Mouse (Mus musculus) monocyte, adult 5-6 weeks (primary cell): ENCODE measurements around the gene Efs. TPM values are rescaled to one million over a fixed set of nuclear protein-coding genes. Genes with fewer than 3 reads are reported as not detected.
"Not testable (repeated sequence)": the region's sequence is repeated elsewhere in the genome, so short reads cannot be mapped to it uniquely, and the experiment has no call there.

Source experiments
- ATAC-seq: fragments of 153-309, 156-312 bp; replicated peaks from 2 replicates; pipeline ENCODE4 v1.8.0; 2017; ENCODE audit warnings: mild to moderate bottlenecking; ENCODE audit not compliant: low TSS enrichment, insufficient number of reproducible peaks, severe bottlenecking, poor library complexity, low FRiP score
- total RNA-seq: library from RNA; stranded (forward); fragments of 200-1000, 200-491, 200-594 nt; gene quantifications from 3 replicates; pipeline ENCODE4 v1.2.3, GENCODE M21; 2017

The Efs gene
- total RNA-seq, 1 experiment from 2014 or later: not detected

- ATAC-seq: no peak
Observed at GRCm38 (mm10) chr14:54953664-54954206, 27.8 kb upstream of the Efs start.

- no peak for ATAC-seq
Observed at GRCm38 (mm10) chr14:54951587-54951986, 25.7 kb upstream of the Efs start.

DNA sequence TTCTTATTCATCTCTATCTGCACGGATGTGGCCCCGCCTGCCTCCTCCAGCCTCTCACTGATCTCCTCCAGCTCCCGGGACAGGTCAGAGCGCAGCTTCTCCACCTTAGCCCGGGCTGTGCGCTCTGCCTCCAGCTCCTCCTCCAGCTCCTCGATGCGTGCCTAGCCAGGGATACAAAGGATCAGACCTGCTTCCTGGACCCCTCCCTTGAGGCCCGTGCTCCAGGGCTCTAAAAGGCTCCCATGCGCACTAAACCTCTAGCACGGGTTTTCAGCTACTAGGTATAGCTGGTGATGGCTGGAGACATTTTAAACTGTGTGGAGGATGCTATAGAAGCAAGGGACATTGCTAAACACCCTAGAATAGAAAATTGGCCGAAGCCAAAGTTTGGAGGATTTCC is 24.6 kb upstream of the Efs start:
- ATAC-seq: no peak

DNA sequence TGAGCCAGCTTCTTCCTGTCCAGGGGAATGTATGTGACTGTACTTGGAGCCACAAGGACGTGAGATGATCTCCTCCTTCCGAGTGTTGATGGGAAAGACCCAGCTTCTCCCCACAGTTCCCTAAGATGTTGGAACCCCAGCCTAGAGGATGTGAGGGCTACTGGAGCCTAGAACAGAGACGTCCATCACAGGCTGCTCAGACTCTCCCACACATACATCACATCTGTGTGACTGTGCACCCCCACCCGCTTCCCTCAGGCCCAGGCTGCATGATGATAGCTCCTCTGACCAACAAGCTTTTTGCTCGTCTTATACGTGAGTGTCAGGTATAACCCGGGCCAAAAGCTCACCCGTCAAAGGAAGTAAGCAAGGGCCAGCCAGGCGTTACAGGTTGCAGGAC is 22.9 kb upstream of the Efs start:
- no peak for ATAC-seq

- not testable (repeated sequence) for ATAC-seq
Observed at GRCm38 (mm10) chr14:54947008-54947407, 21.1 kb upstream of the Efs start.

- no peak for ATAC-seq
Observed at GRCm38 (mm10) chr14:54945975-54946704, 20.2 kb upstream of the Efs start.

DNA sequence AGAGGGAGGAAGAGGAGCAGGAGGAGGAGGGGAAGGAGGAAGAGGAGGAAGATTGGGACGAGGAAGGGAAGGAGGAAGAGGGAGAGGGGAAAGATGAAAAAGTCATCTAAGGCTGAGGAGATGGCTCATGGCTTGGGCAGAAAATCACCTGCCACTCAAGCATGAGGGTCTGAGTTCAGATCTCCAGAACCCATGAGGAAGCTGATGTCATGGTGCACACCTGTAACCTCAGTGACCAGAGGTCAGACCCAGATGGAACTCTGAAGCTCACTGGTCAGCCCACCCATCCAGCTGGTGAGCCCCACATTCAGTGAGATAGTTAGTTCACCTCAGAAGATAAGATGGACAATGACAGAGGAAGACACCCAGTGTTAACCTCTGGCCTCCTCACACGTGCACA is 19.0 kb upstream of the Efs start:
- ATAC-seq: no peak

DNA sequence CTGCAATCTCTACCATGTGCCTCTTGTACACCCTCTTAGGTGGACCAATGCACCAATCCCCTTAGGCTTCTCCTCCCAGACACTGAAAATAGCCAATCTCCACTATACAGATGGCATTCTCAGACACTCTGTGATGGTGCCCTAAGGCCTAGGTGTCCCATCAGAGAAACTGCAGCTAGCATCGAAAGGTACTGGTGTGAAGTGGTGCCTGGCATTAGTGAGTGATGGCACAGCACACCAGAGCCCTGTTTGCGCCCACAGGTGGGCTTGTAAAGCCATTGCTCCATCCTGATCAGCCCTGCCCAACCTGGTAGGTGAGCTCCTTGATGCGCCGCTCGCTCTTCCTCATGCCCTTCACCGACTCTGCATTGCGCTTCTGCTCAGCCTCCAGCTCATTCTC is 18.0 kb upstream of the Efs start:
- no peak for ATAC-seq

GRCm38 (mm10) chr14:54942479-54942878 is 16.6 kb upstream of the Efs start:
- no peak for ATAC-seq

DNA sequence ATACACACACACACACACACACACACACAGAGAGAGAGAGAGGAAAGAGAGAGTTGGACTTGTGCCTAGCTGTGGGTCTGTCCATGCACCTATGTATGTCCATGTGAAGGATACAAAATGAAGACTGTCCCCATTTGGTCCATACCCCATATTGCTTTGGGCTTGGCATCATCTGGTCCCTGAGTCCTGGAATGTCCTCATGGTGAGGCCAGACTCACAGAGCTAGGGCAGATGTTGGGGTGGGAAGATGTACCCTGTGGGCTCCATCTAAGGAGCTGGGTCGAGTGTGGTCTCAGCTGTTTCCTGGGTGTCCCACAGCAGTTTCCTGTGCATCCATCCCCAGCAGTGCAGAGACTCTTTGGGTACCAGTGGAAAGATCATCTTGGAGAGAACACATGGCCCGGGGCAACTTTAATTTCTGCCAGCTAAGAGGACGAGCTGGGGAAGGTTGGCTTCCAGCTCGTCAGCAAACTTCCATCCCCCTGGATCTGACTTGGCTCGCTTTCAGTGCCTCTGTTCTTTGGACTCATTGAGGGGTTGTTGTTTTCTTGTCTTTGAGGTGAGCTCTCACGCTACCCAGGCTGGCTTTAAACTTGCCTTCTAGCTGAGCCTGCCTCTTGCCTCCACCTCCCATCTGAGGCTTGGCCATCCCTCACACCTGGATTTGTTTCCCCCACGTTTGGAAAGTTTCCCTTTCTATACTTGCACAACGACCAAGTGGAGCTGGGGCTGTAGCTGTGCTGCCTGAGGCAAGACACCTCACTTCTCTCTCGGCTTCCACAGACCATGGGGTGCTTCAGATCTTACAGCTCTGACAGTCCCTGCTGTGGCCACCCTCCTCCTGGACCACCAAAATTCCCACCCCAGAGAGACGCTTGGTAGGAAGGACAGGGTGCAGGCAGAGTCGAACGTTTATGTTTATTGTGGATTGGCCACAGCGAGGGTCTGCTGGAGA is 15.4 kb upstream of the Efs start:
- ATAC-seq: no peak

- no peak for ATAC-seq
Observed at GRCm38 (mm10) chr14:54940176-54940530, 14.2 kb upstream of the Efs start.

DNA sequence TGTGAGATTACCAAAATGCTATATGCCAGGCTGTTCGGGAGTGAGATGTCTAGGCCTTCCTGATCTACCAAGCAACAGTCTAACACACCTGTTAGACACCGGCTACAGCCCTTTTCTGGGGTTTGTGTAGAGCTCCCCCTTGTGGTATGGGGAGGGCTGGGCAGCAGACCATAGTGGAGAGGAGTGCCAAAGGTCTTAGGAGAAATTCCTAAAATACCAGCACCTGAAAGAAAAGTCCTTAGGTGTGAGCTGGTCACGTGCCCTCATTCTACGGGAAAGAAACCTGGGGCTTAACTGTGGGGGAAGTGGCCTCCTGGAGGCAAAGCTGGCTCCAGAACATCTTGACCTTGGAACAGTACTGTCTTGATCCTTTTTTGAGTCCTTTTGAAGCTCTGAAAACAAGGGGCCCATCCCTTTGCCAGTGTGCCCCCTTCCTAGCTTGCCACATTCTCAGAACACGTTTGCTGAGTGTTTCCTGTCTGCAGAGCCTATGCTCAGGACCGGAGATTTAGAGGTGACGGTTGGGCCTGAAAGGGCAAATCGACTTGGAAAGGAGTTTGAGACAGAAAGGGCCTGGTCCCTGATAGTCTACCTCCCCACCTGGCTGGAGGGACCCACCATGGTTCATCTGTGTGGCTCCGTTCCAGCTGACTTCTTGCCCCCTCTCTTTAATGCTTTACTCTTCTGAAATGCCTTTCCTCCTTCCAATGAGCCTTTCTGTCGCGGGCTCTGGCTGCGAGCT is 13.7 kb upstream of the Efs start:
- 0 out of 2 replicates have a peak, but pooled peaks have one; percentile 40 for ATAC-seq

DNA sequence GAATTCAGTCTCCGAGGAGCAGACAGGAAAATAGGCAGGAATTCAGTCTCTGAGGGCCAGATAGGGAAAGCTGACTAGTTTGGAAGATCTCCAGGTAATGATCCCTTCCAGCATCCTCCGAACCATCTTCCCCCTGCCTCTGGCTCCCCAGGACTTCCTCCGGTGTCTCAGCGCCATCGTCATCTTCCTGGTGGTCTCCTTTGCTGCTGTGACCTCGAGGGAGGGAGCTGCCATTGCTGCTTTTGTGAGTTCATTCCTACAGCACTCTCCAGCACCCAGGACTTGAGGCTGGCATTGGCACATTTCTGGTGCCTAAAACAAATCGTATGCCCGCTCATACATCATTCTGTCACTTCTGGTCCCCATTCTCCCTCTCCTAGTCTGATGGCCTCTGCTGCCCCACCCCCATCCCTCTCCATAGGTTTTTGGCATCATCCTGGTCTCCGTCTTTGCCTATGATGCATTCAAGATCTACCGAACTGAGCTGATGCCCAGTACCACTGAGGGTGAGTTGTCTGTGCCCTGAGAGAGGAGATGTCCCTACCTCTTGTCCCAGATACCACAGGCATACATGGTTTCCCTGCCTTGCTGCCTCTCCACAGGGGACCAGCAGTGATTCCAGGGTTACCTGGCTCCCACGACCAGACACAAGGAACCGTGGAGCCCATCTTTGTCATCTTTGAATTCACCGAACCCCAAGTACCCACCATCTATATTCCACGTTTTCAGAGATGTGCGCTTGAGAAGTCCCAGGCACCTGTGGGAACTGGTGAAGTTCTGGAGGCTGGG is 12.7 kb upstream of the Efs start:
- ATAC-seq: no peak

GRCm38 (mm10) chr14:54937361-54938182 is 11.6 kb upstream of the Efs start:
- no peak for ATAC-seq

DNA sequence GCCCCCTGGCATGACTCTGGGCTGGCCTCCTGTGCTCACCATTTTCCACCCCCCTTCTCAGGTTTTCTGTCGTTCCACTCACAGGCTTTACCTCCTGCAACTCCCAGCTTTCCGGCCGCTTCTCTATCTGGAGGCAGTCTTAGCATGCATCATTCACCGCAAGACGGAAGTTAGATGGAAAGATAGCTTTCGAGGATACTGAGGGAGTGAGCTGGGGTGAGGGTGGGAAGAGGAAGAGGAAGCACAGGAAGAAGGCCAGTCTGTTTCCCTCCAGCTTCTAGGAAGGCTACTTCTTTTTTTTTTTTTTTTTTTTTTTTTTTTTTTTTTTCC is 10.9 kb upstream of the Efs start:
- ATAC-seq: no peak

DNA sequence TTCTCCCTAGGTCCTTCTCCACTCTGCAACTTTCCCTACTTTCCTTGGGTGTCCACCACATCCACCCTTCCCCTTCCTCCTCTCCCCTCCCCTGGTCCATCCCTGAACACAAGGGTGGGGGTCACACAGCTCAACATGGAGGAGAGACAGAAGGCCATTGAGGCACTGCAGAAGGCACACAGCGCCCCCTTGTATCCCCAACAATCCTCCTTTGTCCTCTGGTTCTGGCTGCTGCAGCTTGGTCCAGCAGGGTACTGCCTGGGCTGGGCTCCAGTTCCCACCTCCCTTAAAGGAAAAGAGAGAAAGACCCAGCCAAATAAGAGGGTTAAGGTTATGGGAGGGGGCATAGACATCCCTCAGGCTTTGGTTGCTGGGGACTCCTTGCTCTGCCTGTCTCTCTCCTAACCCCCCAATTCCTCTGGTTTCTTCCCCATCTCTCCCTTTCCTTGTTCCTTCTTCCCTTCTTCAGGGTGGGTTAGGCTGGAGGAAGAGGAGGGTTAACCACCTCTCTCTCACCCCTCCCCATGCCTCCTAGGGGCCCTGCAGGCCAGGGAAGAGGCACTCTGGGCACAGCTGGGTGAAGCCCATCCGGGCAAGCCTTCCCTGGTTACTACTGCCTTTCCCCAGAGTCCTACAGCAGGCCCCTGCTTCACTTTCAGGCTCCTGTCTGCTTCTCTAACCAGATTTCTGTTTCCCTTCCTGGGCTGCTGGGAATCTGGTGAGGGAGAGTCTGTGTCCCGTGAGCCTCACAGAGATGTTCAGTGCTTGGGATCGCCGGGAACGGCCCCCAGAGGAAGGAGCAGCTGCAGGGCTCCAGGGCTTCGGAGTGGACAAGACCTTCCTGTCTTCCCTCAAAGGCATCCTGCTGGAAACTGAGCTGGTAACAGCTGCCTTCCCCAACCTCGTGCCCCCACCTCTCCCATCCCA is 10.2 kb upstream of the Efs start, which contains the start of gene Cmtm5:
Cmtm5 (plus strand) TSS at position 358 of the 927 bp plus-strand sequence.
- ATAC-seq: no peak
